Mouse (Mus musculus) left cerebral cortex, adult 18-20 months (tissue): ENCODE results near the gene Trnp1. TPM values are rescaled to one million over a fixed set of nuclear protein-coding genes. Genes with fewer than 3 reads are reported as not detected.
A peak's percentile ranks its signal among the peaks of the same experiment; 100 is the strongest.

Experiments used
- DNase-seq, 2 experiments: peaks; one replicate each; pipeline ENCODE4 v3.0.0; 2021 to 2022; ENCODE audit warnings: low spot score in 2 of 2, mixed read lengths in 1 of 2
- total RNA-seq, 2 experiments: library from RNA; stranded (reverse); gene quantifications; 2 replicates each; pipeline ENCODE4 v1.2.3; 2021

Trnp1 gene
- total RNA-seq, 2 experiments from 2014 or later = 164 to 182 TPM

- no peak for DNase-seq
Measured at GRCm38 (mm10) chr4:133495711-133496110, 2.6 kb downstream of the Trnp1 start.

GRCm38 (mm10) chr4:133494867-133495266, 3.5 kb downstream of the Trnp1 start:
- DNase-seq = no peak

GRCm38 (mm10) chr4:133494432-133494831, 3.9 kb downstream of the Trnp1 start:
- peak; percentile 82 to 90 for DNase-seq

GRCm38 (mm10) chr4:133493895-133494294, 4.5 kb downstream of the Trnp1 start:
- DNase-seq = no peak

GRCm38 (mm10) chr4:133491800-133492199, 6.5 kb downstream of the Trnp1 start:
- DNase-seq = no peak

GRCm38 (mm10) chr4:133489489-133490245, 8.7 kb downstream of the Trnp1 start:
- DNase-seq = no peak

- DNase-seq = no peak
Measured at GRCm38 (mm10) chr4:133488619-133489392, 9.5 kb downstream of the Trnp1 start.

- DNase-seq = no peak
Measured at GRCm38 (mm10) chr4:133486673-133487357, 11.5 kb downstream of the Trnp1 start.

GRCm38 (mm10) chr4:133485691-133486425, 12.5 kb downstream of the Trnp1 start:
- DNase-seq = no peak

- DNase-seq = peak in 1 of 2 experiments; percentile 39
Measured at GRCm38 (mm10) chr4:133484266-133485025, 13.9 kb downstream of the Trnp1 start.

GRCm38 (mm10) chr4:133482479-133482878, 15.9 kb downstream of the Trnp1 start:
- no peak for DNase-seq

GRCm38 (mm10) chr4:133481488-133481887, 16.9 kb downstream of the Trnp1 start:
- DNase-seq = no peak

- no peak for DNase-seq
Measured at GRCm38 (mm10) chr4:133480754-133481153, 17.6 kb downstream of the Trnp1 start.

GRCm38 (mm10) chr4:133480185-133480537, 18.2 kb downstream of the Trnp1 start:
- DNase-seq = no peak

GRCm38 (mm10) chr4:133479458-133480184, 18.7 kb downstream of the Trnp1 start, which contains the start of gene Tent5b:
Gene Tent5b (plus strand): TSS chr4:133480132.
- DNase-seq = peak; percentile 91

- no peak for DNase-seq
Measured at GRCm38 (mm10) chr4:133473833-133474232, 24.5 kb downstream of the Trnp1 start.

- DNase-seq = no peak
Measured at GRCm38 (mm10) chr4:133471135-133471821, 27.1 kb downstream of the Trnp1 start.

- DNase-seq = no peak
Measured at GRCm38 (mm10) chr4:133469122-133469521, 29.2 kb downstream of the Trnp1 start.

GRCm38 (mm10) chr4:133468080-133468479, 30.3 kb downstream of the Trnp1 start:
- peak; percentile 78 to 83 for DNase-seq
